Mouse (Mus musculus) regulatory T cell (primary cell): ENCODE measurements at regions not wholly inside any gene's neighbourhood (a gene's known extent, or its start where the extent isn't known, plus 50 kb on each side); places are given as distances from the start of the nearest gene placed in this dataset.

Experiments used
- in situ Hi-C: fragments of 300-600 bp; cut with MboI, MseI; formaldehyde crosslinking; loops from one replicate; pipeline ENCODE4 v1.15.1; 2025; ENCODE audit warnings: high pct_unique_total_duplicates

DNA sequence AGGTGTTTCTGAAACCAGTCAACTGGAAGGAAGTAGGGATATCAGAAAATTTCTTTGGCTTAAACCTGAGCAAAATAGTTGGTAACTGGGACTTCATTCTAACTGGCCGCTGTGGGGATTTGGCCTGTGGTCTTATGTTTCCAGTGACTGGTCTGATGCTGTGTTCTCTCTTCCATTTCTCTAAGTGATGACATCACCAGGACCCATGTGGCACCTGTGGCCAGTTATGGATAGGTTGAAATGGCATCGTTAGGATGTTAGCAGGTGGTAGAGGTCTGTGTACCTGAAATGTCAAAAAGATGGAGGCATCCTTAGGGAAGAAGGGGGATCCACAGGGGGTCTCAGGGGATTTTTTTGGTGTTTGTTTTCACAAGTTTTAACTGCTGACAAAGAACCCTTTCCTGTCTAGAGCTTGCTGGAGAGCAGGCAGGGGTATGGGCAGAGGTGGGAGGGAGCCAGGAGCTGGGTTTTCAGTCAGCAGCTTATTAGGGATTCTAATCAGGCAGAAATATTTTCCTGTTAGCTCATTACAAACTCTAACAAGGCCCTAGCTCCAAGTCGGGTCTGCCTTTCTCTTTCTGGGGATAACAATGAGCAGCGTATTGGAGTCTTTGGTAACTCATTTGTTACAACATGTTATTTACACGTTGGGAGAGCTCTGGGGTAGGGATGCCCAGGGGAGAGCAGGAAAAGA, 170.2 kb downstream of the Adck1 start:
- in situ Hi-C loops: no loop called here

- in situ Hi-C loops: no loop called here
Measured at GRCm38 (mm10) chr12:88532261-88532973, 172.1 kb downstream of the Adck1 start.

- in situ Hi-C loops: no loop called here
Measured at GRCm38 (mm10) chr12:88551856-88552255, 170.8 kb upstream of the Nrxn3 start.

- in situ Hi-C loops: no loop called here
Measured at GRCm38 (mm10) chr12:88555475-88555874, 167.2 kb upstream of the Nrxn3 start.

- in situ Hi-C loops: no loop called here
Measured at GRCm38 (mm10) chr12:88558036-88558435, 164.6 kb upstream of the Nrxn3 start.

DNA sequence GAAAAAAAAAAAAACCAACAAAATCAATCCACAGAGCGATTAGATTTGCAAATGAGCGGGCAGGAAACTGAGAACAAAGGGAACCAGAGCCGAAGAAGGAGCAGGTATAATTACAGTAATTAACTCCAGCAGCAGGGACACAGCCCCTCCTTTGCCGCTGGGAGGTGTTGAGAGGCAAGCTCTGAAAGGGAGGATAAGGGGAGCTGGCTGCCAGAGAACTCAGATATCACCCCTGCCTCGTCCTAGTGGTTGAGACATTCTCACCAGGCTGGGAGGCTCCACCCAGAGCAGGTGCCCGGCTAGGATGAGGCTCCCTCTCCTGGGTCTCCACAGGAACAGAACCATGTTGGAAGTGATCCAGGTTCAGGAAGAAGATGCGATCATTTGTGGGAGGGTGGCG, 142.7 kb upstream of the Nrxn3 start:
- in situ Hi-C loops: loop anchor here (10.0 kb wide), 1 partner anchor 1505 kb away; no protein-coding TSS in a partner anchor

DNA sequence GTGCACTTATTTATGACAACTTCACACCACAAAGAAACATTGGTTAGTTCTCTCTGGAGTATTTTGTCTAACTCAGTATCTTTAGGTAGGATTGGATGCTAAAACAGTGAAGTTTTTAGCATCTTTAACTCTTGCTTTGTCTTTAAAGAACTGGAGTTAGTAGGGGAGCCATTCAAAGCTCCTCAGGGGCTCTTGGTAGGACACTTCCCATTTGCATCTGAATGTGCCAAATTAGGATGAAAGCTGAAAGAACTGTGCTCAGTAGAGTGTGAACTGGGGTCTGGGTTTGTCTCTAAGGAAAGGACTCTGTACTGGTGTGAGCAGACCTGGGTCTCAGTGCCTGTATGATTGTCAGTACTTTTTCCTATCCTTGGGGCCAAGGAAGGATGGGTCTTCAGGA, 116.7 kb upstream of the Nrxn3 start:
- in situ Hi-C loops: no loop called here

DNA sequence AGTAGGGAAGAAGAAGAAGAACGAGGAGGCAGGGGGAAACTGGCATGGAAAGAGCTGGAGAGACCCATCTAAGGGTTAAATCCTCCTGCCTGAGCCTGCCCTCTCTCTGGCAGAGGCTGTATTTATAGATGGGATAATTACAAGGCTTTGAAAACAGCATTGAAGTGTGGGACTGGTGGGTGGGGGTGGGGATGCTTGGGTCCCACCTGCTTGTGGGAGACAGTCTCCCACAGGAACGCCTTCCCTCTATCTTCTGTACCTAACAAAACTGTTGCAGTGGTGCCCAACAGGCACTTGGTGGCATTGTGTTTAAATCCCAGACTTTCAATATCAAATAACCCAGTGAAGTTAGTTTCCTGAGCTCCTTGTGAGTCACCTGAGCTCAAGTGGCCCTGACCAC, 102.6 kb upstream of the Nrxn3 start:
- in situ Hi-C loops: no loop called here

GRCm38 (mm10) chr12:88644281-88644680, 78.4 kb upstream of the Nrxn3 start:
- in situ Hi-C loops: no loop called here

GRCm38 (mm10) chr12:88652001-88652719, 70.5 kb upstream of the Nrxn3 start:
- in situ Hi-C loops: no loop called here
